Mouse (Mus musculus) MEL (cell line): ENCODE results near the gene Dand5. TPM values are rescaled to one million over a fixed set of nuclear protein-coding genes. Genes with fewer than 3 reads are reported as not detected.

ENCODE experiments used
- DNase-seq: peaks from one replicate; pipeline ENCODE4 v3.0.0; 2011; ENCODE audit warnings: low read depth, low spot score
- H3K27ac ChIP-seq: 2 replicates; pipeline ENCODE4 v1.5.1; 2012; ENCODE audit warnings: low read depth, mild to moderate bottlenecking, control low read depth, low read length, moderate library complexity; ENCODE audit not compliant: control insufficient read depth
- H3K27me3 ChIP-seq, 2 experiments: fragments of 150-350 bp in 1 of 2; sonication (generic) in 1 of 2; 2 replicates each; pipeline ENCODE4 v1.6.1; 2012; ENCODE audit warnings: low read length in 2 of 2, mild to moderate bottlenecking in 2 of 2, improper control_type of control experiment in 1 of 2, moderate library complexity in 1 of 2; ENCODE audit not compliant: insufficient read depth in 2 of 2, control insufficient read depth in 1 of 2
- H3K36me3 ChIP-seq, 2 experiments: 2 replicates each; pipeline ENCODE4 v1.6.1; 2012 to 2014; ENCODE audit warnings: low read length in 2 of 2, improper control_type of control experiment in 1 of 2, inconsistent platforms in 1 of 2, mild to moderate bottlenecking in 1 of 2; ENCODE audit not compliant: insufficient read depth in 2 of 2, control insufficient read depth in 1 of 2
- H3K4me1 ChIP-seq, 2 experiments: fragments of 150-350 bp in 1 of 2; sonication (generic) in 1 of 2; 2 replicates each; pipeline ENCODE4 v1.6.1; 2012; ENCODE audit warnings: low read length in 2 of 2, improper control_type of control experiment in 1 of 2, mild to moderate bottlenecking in 1 of 2; ENCODE audit not compliant: insufficient read depth in 2 of 2, control insufficient read depth in 1 of 2
- H3K4me3 ChIP-seq, 2 experiments: fragments of 150-350 bp in 1 of 2; sonication (generic) in 1 of 2; 2 replicates each; pipeline ENCODE4 v1.5.1; 2012; ENCODE audit warnings: low read depth in 2 of 2, low read length in 2 of 2, mild to moderate bottlenecking in 2 of 2, moderate library complexity in 2 of 2, control low read depth in 1 of 2, improper control_type of control experiment in 1 of 2; ENCODE audit not compliant: control insufficient read depth in 1 of 2, insufficient read depth in 1 of 2
- H3K79me2 ChIP-seq: 2 replicates; pipeline ENCODE4 v1.6.1; 2012; ENCODE audit warnings: mild to moderate bottlenecking, low read length, moderate library complexity; ENCODE audit not compliant: control insufficient read depth, poor library complexity, insufficient read depth
- H3K9ac ChIP-seq: 2 replicates; pipeline ENCODE4 v1.6.1; 2012; ENCODE audit warnings: low read depth, mild to moderate bottlenecking, control low read depth, low read length, moderate library complexity; ENCODE audit not compliant: control insufficient read depth, poor library complexity, severe bottlenecking
- H3K9me3 ChIP-seq: fragments of 150-350 bp; sonication (generic); replicated peaks from 2 replicates; pipeline ENCODE4 v1.6.1; 2012; ENCODE audit warnings: mild to moderate bottlenecking, low read length, improper control_type of control experiment, moderate library complexity; ENCODE audit not compliant: insufficient read depth
- BHLHE40 ChIP-seq: IDR thresholded peaks from 2 replicates; pipeline ENCODE4 v1.6.1; 2012; ENCODE audit warnings: low read depth, mild to moderate bottlenecking, inconsistent platforms, low read length, improper control_type of control experiment, borderline replicate concordance
- ELF1 ChIP-seq: IDR thresholded peaks from 2 replicates; pipeline ENCODE4 v1.6.1; 2014; ENCODE audit warnings: low read depth, mild to moderate bottlenecking, inconsistent platforms, low read length, improper control_type of control experiment, moderate library complexity
- HCFC1 ChIP-seq: IDR thresholded peaks from 2 replicates; pipeline ENCODE4 v1.6.1; 2012; ENCODE audit warnings: low read depth, mild to moderate bottlenecking, inconsistent platforms, low read length, improper control_type of control experiment, moderate library complexity
- MYC ChIP-seq: IDR thresholded peaks from 2 replicates; pipeline ENCODE4 v1.6.1; 2011; ENCODE audit warnings: low read depth, mild to moderate bottlenecking, low read length, improper control_type of control experiment, moderate library complexity
- NELFE ChIP-seq: IDR thresholded peaks from 2 replicates; pipeline ENCODE4 v1.6.1; 2011; ENCODE audit warnings: low read depth, low read length, improper control_type of control experiment
- POLR2AphosphoS2 ChIP-seq: IDR thresholded peaks from 2 replicates; pipeline ENCODE4 v1.6.1; 2011; ENCODE audit warnings: low read length, improper control_type of control experiment
- POLR2AphosphoS5 ChIP-seq: IDR thresholded peaks from 2 replicates; pipeline ENCODE4 v1.6.1; 2012; ENCODE audit warnings: low read depth, borderline replicate concordance, mild to moderate bottlenecking, inconsistent platforms, low read length, moderate library complexity, mixed read lengths
- TAL1 ChIP-seq: IDR thresholded peaks from 2 replicates; pipeline ENCODE4 v1.6.1; 2012; ENCODE audit warnings: mild to moderate bottlenecking, inconsistent platforms, low read length, moderate library complexity, mixed read lengths
- TBP ChIP-seq: IDR thresholded peaks from 2 replicates; pipeline ENCODE4 v1.8.0; 2011; ENCODE audit warnings: low read depth, low read length, improper control_type of control experiment
- TCF12 ChIP-seq: IDR thresholded peaks from 2 replicates; pipeline ENCODE4 v1.6.1; 2014; ENCODE audit warnings: low read depth, mild to moderate bottlenecking, inconsistent platforms, low read length, improper control_type of control experiment, moderate library complexity
- USF1 ChIP-seq: IDR thresholded peaks from 2 replicates; pipeline ENCODE4 v1.6.1; 2014; ENCODE audit warnings: low read depth, mild to moderate bottlenecking, inconsistent platforms, low read length, improper control_type of control experiment, moderate library complexity
- ZMIZ1 ChIP-seq: IDR thresholded peaks from 2 replicates; pipeline ENCODE4 v1.6.1; 2012; ENCODE audit warnings: low read depth, mild to moderate bottlenecking, inconsistent platforms, low read length, improper control_type of control experiment, moderate library complexity
- polyA plus RNA-seq, 2 experiments: library from polyadenylated mRNA; stranded (reverse) in 1 of 2; unstranded in 1 of 2; fragments of >175 nt in 1 of 2; fragments of >200 nt in 1 of 2; gene quantifications; 2 replicates each; pipeline versions ENCODE4 v1.2.1 to v1.2.4; 2012; ENCODE audit warnings: low replicate concordance in 2 of 2, low read depth in 1 of 2; ENCODE audit not compliant: insufficient read length in 2 of 2, insufficient read depth in 1 of 2, missing spikeins in 1 of 2
- total RNA-seq: library from RNA; depleted of rRNA; stranded (reverse); fragments of 300-350 nt; gene quantifications from 2 replicates; pipeline ENCODE4 v1.2.3, GENCODE M21; 2012

The Dand5 gene
- total and polyA plus RNA-seq, 3 experiments, result 1.7 to 2.2 TPM; not detected in 1

DNA sequence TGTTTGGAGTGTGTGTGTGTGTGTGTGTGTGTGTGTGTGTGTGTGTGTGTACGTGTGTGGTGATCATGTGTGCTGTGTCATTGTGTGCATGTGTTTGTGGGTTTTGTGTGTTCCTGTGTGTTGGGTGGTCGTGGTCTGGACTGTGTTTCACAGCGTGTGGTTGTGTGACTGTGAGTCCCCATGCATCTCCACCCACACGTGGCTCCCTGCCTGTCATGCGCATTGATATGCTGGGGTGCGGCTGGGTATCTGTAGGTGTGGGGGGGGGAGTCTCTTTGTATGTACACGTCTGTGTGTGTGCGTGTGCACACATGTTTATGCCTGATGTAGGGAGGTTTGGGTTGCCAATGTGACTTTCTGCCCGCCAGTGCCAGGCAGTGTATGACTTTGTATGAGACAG lies 29.5 kb downstream of the Dand5 start:
- Histone ChIP-seq H3K9ac (no peak overlapping the region), H3K36me3 (no peaks in the 10 kb centered on the region; a peak in 1 of 4 replicates), H3K4me3 (no peak overlapping the region), H3K27ac (no peak overlapping the region), H3K9me3 (no peaks in the 10 kb centered on the region), H3K27me3 (no peaks in the 10 kb centered on the region), H3K79me2 (peaks cover 45% of the 10 kb centered on the region), H3K4me1 (no peaks in the 10 kb centered on the region; a peak in 1 of 4 replicates)
- TF ChIP-seq USF1 (no peak), MYC (no peak), POLR2AphosphoS5 (peak; percentile 64; the same call in 1 of the 2 replicates)
- no peak for DNase-seq

DNA sequence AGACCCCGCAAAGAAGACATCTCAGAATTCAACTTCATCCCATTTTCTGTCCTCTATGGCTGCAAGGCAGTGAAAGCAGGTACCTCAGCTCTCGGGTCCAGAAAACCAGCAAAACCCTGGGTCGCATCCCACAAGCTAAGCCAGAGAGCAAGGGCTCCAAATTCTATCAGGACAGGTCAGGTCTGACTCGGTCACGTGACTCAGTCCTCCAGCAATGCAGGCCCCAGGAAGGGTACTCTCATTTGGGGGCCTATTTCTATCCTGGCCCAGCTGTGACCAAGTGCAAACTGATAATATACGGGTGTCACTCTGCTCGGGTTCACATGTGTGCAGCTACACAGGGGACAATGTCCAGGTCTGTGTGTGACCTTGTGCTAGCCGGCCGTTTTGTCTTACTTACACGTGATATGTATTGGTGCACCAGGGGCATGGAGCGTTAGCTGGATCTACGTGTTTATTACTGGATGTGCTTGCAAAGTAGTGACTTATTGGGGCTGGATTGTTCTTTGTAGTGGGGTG lies 30.1 kb downstream of the Dand5 start:
- peaks cover 42% of the 10 kb centered on the region for H3K79me2 ChIP-seq
- H3K9ac ChIP-seq, result no peak overlapping the region
- H3K4me3 ChIP-seq, result no peak overlapping the region
- H3K27me3 ChIP-seq, result no peaks in the 10 kb centered on the region
- no peak for TF ChIP-seq ELF1
- TF ChIP-seq NELFE, result no peak
- TF ChIP-seq TBP, result no peak
- no peaks in the 10 kb centered on the region for H3K4me1 ChIP-seq
- no peaks in the 10 kb centered on the region; a peak in 1 of 4 replicates for H3K36me3 ChIP-seq
- H3K27ac ChIP-seq, result no peak overlapping the region
- DNase-seq, result no peak
- no peaks in the 10 kb centered on the region for H3K9me3 ChIP-seq

DNA sequence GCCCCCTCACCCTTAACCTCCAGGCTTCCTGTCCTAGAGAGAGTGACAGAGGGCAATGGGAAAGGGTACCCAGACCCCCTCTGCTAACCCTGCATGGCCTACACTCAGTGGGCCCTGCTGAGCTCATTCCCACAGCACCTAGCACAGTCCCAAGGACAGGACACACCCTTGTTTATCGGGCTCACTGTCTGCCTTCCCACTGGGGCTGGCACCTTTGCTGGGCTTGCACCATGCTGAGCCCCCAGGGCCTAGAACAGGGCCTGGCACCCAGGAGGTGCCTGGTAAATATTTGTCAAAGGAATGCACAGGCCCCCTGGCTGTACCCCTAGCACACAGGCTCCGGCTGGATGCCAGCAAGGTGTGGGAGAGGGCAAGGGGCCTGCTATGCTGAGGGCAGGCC lies 32.1 kb downstream of the Dand5 start:
- H3K79me2 ChIP-seq, result peaks cover 25% of the 10 kb centered on the region
- no peak overlapping the region for H3K4me3 ChIP-seq
- no peaks in the 10 kb centered on the region for H3K27me3 ChIP-seq
- DNase-seq, result no peak
- no peak overlapping the region for H3K27ac ChIP-seq
- H3K4me1 ChIP-seq, result no peaks in the 10 kb centered on the region
- TF ChIP-seq HCFC1 (no peak), POLR2AphosphoS5 (no peak), TCF12 (no peak), ELF1 (no peak), POLR2AphosphoS2 (no peak), BHLHE40 (no peak), TBP (no peak), TAL1 (no peak), ZMIZ1 (no peak)
- TF ChIP-seq, all 39 proteins: peak for 0
- no peaks in the 10 kb centered on the region for H3K36me3 ChIP-seq
- H3K9me3 ChIP-seq, result no peaks in the 10 kb centered on the region
- no peak overlapping the region for H3K9ac ChIP-seq
